Mouse (Mus musculus) central nervous system, embryonic 11.5 days (tissue): ENCODE data around the gene Slc4a4. TPM values are rescaled to one million over a fixed set of nuclear protein-coding genes. Genes with fewer than 3 reads are reported as not detected.

Experiments used
- polyA plus RNA-seq: library from polyadenylated mRNA; depleted of rRNA; stranded (reverse); fragments of >200 nt; gene quantifications from 2 replicates; pipeline ENCODE4 v1.2.3, GENCODE M21; 2012; rRNA removed

Slc4a4 gene
- polyA plus RNA-seq, result 1.9 and 2.7 TPM in 2 replicates

DNA sequence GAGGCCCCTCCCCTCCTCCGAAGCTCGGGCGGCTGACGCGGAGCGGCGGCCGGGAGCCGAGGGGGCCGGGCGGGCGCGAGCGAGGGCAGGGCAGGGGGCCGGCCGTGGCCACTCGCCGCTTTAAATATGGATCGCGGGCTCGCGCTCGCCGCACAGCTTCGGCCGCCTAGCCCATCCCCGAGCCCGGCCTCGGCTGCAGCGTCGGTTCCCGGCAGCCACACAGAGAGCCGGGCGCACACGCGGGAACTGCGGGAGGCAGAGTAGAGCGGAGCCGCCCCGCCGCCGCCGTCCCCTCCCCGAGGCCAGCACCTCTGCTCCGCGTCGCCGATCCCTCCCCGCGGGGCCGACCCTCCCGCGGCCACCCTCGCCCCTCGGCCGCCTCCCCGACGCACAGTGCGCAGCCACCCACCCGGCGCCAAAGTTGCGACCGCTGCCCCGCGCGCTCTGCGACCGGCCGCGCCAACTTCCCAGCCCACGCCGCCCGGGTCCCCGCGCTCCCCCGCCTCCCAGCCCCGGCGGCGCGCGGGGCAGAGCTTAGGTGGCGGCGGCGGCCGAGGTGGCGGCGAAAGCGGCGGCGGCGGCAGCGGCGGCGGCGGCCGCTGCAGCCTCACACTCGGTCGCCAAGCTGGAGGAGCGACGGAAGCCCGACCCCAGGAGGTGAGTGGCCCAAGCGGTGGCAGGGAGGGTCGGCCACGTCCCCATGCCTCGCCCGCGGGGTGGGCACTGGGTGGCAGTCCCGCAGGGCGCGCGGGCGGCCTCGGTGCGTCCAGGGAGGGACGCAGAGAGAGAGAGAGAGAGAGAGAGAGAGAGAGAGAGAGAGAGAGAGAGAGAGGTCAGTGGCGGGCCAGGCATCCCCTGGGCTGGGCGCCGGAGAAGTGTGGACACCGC lies at the start of gene Slc4a4:
Slc4a4 (plus strand) TSS at position 151 of the 888 bp plus-strand sequence.

Other genes starting within 250 kb of the Slc4a4 start
- gene Grsf1, start 210.6 kb upstream of the Slc4a4 start, polyA plus RNA-seq, result 79.4 and 81.8 TPM in 2 replicates
- 12.8 and 18.6 TPM in 2 replicates for gene Mob1b, start 166.0 kb upstream of the Slc4a4 start, polyA plus RNA-seq
- 38.7 and 52.8 TPM in 2 replicates for gene Dck, start 121.8 kb upstream of the Slc4a4 start, polyA plus RNA-seq